Mouse (Mus musculus): ENCODE measurements around the gene Yes1.

DNA sequence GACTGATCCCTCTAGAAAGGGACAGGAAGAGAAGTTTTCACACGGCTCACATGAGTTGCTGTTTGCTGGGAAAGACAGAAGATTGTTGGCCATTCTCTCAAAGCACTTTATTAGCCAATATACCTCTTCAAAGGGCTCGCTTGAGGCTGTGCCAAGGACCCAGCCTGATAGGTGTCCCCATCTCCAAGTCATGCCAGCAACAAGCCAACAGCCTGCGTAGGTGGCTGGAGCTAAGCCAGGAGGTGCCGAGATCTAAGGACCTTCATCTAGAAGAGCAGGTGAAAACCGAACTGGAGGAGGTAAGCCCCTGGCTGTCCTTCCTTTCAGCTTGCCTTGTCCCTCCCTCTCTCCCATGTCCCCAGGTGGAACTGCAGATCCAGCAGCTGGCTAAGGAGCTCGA, 124.8 kb downstream of the Yes1 start:
- TF ChIP-seq USF1 (IDR thresholded peaks at IDR 0.05; ENCODE audit: low read depth, low read length) (no peak), CTCF (conservative IDR thresholded peaks at IDR 0.05 in 1 of 2, IDR thresholded peaks at IDR 0.05 in 1 of 2; ENCODE audit: low read depth in 2 of 2, low read length in 2 of 2) (no peak), EP300 (IDR thresholded peaks at IDR 0.05; ENCODE audit: low read length) (no peak), MAFK (IDR thresholded peaks at IDR 0.05; ENCODE audit: insufficient replicate concordance, low read length) (no peak), HCFC1 (IDR thresholded peaks at IDR 0.05; ENCODE audit: low read depth, low read length) (no peak)
